Mouse (Mus musculus) heart, postnatal 0 days (tissue): ENCODE measurements at regions not wholly inside any gene's neighbourhood (a gene's known extent, or its start where the extent isn't known, plus 50 kb on each side); places are given as distances from the start of the nearest gene placed in this dataset.

ENCODE experiments used
- ATAC-seq: fragments of 200-750 bp; cut with Nextera tagmentation; 2 replicates; pipeline ENCODE4 v1.8.0; 2017; ENCODE audit warnings: low read depth, moderate number of reproducible peaks, moderate library complexity; ENCODE audit not compliant: insufficient read depth
- DNase-seq: peaks from one replicate; pipeline ENCODE4 v3.0.0-alpha.2; 2016; ENCODE audit warnings: low spot score
- H3K27ac ChIP-seq: fragments of 300-500 bp; sonication (generic); 2 replicates; pipeline ENCODE4 v1.5.1; 2014; ENCODE audit warnings: low read depth, mild to moderate bottlenecking
- H3K27me3 ChIP-seq: fragments of 300-500 bp; sonication (generic); 2 replicates; pipeline ENCODE4 v1.6.1; 2014; ENCODE audit warnings: low read length, mixed read lengths; ENCODE audit not compliant: control insufficient read depth, insufficient read depth
- H3K36me3 ChIP-seq: fragments of 300-500 bp; sonication (generic); replicated peaks from 2 replicates; pipeline ENCODE4 v1.6.1; 2014; ENCODE audit warnings: low read length, mixed read lengths; ENCODE audit not compliant: control insufficient read depth, insufficient read depth
- H3K4me1 ChIP-seq: fragments of 300-500 bp; sonication (generic); 2 replicates; pipeline ENCODE4 v1.6.1; 2014; ENCODE audit warnings: antibody characterized with exemption; ENCODE audit not compliant: control insufficient read depth, insufficient read depth
- H3K4me2 ChIP-seq: fragments of 300-500 bp; sonication (generic); 2 replicates; pipeline ENCODE4 v1.6.1; 2014; ENCODE audit warnings: low read depth, mild to moderate bottlenecking, low read length, moderate library complexity
- H3K4me3 ChIP-seq: fragments of 300-500 bp; sonication (generic); 2 replicates; pipeline ENCODE4 v1.5.1; 2014; ENCODE audit warnings: low read depth, low read length
- H3K9ac ChIP-seq: fragments of 300-500 bp; sonication (generic); replicated peaks from 2 replicates; pipeline ENCODE4 v1.6.1; 2014; ENCODE audit warnings: low read depth, low read length, mixed read lengths
- H3K9me3 ChIP-seq: fragments of 300-500 bp; sonication (generic); replicated peaks from 2 replicates; pipeline ENCODE4 v1.6.1; 2016; ENCODE audit warnings: low read length; ENCODE audit not compliant: control insufficient read depth
- CTCF ChIP-seq: IDR thresholded peaks from 2 replicates; pipeline ENCODE4 v1.5.1; 2016; ENCODE audit warnings: antibody characterized with exemption, control low read depth, low read depth
- EP300 ChIP-seq: IDR thresholded peaks from 2 replicates; pipeline ENCODE4 v1.6.1; 2016; ENCODE audit warnings: antibody characterized with exemption, low read depth
- WGBS: fragments of 180-500 bp; shearing (Covaris S2); extraction: QIAGEN DNeasy Blood & Tissue Kit; methylation state at CpG from one replicate; pipeline ENCODE4 v1.1.7; 2014; 5-methylcytosine and 5-hydroxymethylcytosine counted together

- Histone ChIP-seq H3K36me3 (no peaks in the 10 kb centered on the region), H3K27me3 (no peaks in the 10 kb centered on the region), H3K9ac (no peak overlapping the region), H3K9me3 (no peaks in the 10 kb centered on the region), H3K4me2 (no peak overlapping the region), H3K4me3 (no peak overlapping the region), H3K27ac (no peak overlapping the region), H3K4me1 (no peaks in the 10 kb centered on the region)
- TF ChIP-seq EP300 (no peak), CTCF (no peak; the same call in 1 of the 2 replicates)
- WGBS = 58% methylated on average over 10 of the region's 10 CpGs
- DNase-seq (no peak), ATAC-seq (no peak)
Observed at GRCm38 (mm10) chr12:97973909-97974510, 285.2 kb downstream of the Galc start.

DNA sequence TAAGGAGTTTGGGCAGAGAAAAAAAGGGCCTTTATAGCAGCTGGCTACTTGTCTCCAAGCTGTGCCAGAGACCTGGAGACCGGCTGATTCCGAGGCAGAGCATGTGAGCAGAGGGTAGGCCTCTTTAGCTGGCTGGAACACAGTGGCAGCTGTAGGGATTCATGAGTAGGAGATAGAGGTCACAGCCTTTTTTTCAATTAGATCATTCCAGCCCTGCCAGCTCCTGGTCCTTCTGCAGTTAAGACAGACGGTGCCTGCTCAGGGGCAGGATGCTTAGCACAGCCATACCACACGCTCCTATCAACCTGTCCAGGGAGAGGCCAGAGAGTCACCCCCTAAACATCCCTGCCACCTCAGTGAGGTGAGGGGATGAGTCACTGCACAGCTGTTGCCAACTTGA lies 302.1 kb downstream of the Galc start:
- ATAC-seq (no peak), DNase-seq (no peak)
- no peak for TF ChIP-seq EP300
- TF ChIP-seq CTCF = no peak
- Histone ChIP-seq H3K27ac (no peak overlapping the region), H3K27me3 (no peaks in the 10 kb centered on the region), H3K4me3 (no peak overlapping the region), H3K36me3 (no peaks in the 10 kb centered on the region), H3K9me3 (no peaks in the 10 kb centered on the region), H3K4me1 (no peaks in the 10 kb centered on the region), H3K9ac (no peak overlapping the region), H3K4me2 (no peak overlapping the region)
- 50% methylated on average over 4 of the region's 4 CpGs for WGBS

DNA sequence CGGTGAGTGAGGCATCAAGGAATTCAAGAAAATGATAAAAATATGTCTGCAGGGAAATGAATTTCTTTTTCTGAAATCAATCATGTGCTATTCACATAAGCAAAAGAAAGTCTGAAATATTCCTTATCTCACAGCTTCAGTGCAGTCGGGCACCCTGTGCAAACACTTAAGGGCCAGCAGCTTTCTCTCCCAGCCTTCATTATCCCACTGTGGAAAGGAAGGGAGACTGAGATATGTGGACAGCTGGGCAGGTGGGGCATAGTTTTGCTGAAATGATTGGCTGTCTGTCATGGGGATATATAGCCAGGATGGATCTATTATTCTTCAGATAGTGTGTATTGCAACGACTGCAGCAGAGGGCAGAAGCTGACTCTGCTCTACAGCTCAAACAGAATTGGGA lies 305.9 kb downstream of the Galc start:
- no peak for ATAC-seq
- Histone ChIP-seq H3K27me3 (no peaks in the 10 kb centered on the region), H3K36me3 (no peaks in the 10 kb centered on the region), H3K4me3 (no peak overlapping the region), H3K4me1 (no peaks in the 10 kb centered on the region), H3K9me3 (no peaks in the 10 kb centered on the region), H3K4me2 (no peak overlapping the region), H3K27ac (no peak overlapping the region), H3K9ac (no peak overlapping the region)
- TF ChIP-seq CTCF (no peak), EP300 (no peak)
- no peak for DNase-seq
- WGBS = 61% methylated on average over 3 of the region's 3 CpGs

DNA sequence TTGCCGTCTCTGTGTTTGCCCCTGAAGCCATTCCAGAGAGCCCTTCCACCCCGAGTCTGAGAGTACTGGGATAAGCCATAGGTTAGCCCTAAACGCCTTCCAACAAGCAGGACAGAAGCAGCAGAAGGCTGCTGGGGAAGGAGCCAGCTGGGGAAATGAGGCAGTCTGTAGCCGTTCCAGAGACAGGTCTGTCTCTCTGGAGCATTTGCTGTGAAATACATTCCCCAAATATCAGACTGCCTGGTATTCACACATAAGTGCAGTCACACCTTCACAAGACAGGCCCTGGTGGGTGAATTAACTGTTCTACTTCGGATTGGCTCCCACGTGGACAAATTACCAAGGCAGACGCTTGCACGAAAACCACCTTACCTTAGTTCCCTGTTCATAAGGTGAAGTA lies 307.1 kb downstream of the Galc start:
- 64% methylated on average over 8 of the region's 8 CpGs for WGBS
- Histone ChIP-seq H3K4me3 (no peak overlapping the region), H3K27me3 (no peaks in the 10 kb centered on the region), H3K4me1 (no peaks in the 10 kb centered on the region), H3K9me3 (no peaks in the 10 kb centered on the region), H3K27ac (no peak overlapping the region), H3K4me2 (no peak overlapping the region), H3K36me3 (no peaks in the 10 kb centered on the region), H3K9ac (no peak overlapping the region)
- DNase-seq (no peak), ATAC-seq (no peak)
- TF ChIP-seq EP300 (no peak), CTCF (no peak)

DNA sequence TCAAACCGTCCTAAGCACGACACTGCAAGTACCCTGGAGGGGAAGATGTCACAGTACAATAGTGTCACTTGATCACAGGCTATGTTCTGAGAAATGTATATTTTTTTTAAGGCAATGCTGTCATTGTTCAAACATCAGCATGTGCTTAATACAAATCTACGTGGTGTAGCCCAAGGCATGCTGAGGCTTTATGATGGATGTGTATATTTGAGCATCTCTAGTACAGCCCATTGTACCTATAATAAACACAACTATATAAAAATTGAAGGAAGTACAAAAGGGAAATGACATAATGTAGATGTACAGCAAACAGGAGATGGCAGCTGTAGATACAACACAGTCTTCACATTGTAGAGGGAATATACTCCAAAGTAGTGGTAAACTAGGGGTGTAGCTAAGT lies 309.2 kb downstream of the Galc start:
- Histone ChIP-seq H3K4me2 (no peak overlapping the region), H3K4me3 (no peak overlapping the region), H3K4me1 (no peaks in the 10 kb centered on the region), H3K27ac (no peak overlapping the region), H3K27me3 (no peaks in the 10 kb centered on the region), H3K9me3 (0 out of 2 replicates have a peak, but pooled peaks cover 6% of the 10 kb centered on the region), H3K9ac (no peak overlapping the region), H3K36me3 (no peaks in the 10 kb centered on the region)
- ATAC-seq (no peak), DNase-seq (no peak)
- TF ChIP-seq CTCF (no peak), EP300 (no peak)
- 79% methylated on average over 3 of the region's 3 CpGs for WGBS

DNA sequence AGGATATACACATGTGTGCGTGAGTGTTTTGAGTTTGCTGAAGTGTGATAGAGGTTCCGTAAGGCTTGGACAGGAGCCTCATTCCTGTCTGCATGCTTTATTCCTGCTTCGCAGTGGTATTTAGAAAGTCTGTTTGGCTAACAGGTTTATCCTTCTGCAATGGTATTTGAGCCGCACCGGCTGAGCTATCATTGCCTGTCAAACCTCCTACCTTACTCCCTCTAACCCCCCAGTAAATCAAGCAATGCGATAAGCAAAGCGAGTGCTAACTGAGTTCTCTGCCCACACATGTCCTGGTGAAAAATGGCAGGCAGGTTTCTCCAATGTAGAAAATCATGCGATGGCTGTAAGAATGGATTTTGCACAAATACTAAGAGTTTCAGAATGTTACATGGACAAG lies 311.8 kb downstream of the Galc start:
- no peak for DNase-seq
- no peaks in the 10 kb centered on the region for H3K27me3 ChIP-seq
- 71% methylated on average over 8 of the region's 8 CpGs for WGBS
- H3K4me2 ChIP-seq = no peak overlapping the region
- no peak overlapping the region for H3K9ac ChIP-seq
- peaks cover 11% of the 10 kb centered on the region; the same call in 1 of the 2 replicates for H3K9me3 ChIP-seq
- H3K4me1 ChIP-seq = no peaks in the 10 kb centered on the region
- no peak for ATAC-seq
- H3K36me3 ChIP-seq = no peaks in the 10 kb centered on the region
- TF ChIP-seq CTCF = no peak
- no peak for TF ChIP-seq EP300
- H3K27ac ChIP-seq = no peak overlapping the region
- H3K4me3 ChIP-seq = no peak overlapping the region
